Mouse (Mus musculus): ENCODE measurements at regions not wholly inside any gene's neighbourhood (a gene's known extent, or its start where the extent isn't known, plus 50 kb on each side); places are given as distances from the start of the nearest gene placed in this dataset.

DNA sequence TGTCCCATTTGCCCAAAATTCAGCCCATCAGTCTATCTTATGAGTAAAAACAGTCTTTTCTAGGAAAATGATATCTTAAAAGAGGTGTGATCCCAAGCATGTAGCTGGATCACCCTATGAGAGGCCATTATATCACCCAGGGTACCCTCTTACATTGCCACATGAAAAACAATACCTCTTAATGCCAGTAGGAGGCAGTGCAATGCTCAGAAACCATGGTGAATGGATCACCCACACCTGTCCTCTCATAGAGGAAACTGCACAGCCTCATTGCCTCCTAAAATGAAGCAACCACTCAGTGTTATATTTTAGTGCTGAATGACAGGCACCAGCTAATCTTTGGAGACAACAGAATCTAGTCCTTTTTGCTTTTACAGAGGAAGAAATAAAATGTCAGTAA is 114.0 kb upstream of the Nxt1 start:
- DNase-seq (ENCODE audit: low spot score), result no peak

DNA sequence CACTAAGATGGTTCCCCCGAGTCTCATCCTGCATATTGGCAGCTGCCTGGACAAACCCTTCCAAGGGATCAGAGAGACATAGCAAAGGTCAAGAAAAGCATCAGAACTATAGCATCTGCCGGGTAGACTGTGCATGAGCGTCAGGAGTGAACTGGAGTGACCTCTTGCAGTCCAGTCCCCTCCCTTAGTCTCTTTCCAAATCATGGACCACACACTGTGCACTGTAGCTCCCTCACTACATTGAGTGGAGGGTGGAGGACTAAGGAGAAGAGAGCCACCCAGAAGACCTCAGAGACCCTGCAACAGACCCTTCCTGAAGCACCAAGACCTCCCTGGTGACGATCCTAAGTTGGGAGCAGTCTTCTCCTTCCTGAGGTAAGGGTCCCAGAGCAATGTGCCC is 107.8 kb upstream of the Cd93 start:
- no peak for DNase-seq (ENCODE audit: low spot score)

GRCm38 (mm10) chr2:148549618-148550017 is 106.3 kb upstream of the Cd93 start:
- DNase-seq (ENCODE audit: low spot score), result no peak

- DNase-seq (ENCODE audit: low spot score), result no peak
Measured at GRCm38 (mm10) chr2:148542340-148542739, 99.0 kb upstream of the Cd93 start.

- DNase-seq (ENCODE audit: low spot score), result no peak
Measured at GRCm38 (mm10) chr2:148537914-148538510, 94.6 kb upstream of the Cd93 start.

DNA sequence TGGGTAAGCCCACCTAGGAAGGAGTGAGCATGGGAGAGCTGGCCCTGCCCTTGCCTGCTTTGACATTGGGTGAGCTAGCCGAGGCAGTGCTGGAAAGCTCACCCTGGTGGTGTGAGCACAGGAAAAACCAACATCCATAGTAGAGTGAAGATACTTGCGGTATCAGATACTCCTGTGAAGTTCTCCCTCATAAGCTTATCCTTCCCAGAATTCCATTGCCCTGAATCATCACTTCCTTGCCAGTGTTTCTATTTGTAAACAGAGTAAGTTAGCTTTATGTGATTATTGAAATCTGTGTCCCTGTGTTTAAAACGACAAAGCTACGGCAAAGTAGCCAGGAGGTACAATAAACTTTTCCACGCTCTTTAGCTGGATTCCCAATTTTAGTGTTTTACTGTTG is 93.9 kb upstream of the Cd93 start:
- no peak for DNase-seq (ENCODE audit: low spot score)

DNA sequence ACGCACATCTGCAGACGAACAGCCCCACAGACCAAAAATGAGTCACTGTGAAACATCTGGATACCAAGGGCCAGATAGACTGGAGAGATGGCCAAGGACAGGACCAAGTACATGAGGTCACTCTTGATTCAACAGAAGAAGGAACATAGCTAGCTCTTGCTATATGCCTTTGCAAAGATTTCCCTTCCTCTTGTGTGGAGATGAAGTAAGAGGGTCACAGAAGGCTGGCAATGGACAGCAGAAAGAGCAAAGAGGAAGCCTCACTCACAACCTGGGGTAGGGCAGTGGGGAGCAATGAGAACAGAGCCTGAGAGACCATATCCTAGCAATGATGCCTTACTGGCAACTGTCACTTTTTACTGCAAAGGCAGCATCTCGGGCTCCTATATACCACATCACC is 93.2 kb upstream of the Cd93 start:
- DNase-seq (ENCODE audit: low spot score), result no peak

DNA sequence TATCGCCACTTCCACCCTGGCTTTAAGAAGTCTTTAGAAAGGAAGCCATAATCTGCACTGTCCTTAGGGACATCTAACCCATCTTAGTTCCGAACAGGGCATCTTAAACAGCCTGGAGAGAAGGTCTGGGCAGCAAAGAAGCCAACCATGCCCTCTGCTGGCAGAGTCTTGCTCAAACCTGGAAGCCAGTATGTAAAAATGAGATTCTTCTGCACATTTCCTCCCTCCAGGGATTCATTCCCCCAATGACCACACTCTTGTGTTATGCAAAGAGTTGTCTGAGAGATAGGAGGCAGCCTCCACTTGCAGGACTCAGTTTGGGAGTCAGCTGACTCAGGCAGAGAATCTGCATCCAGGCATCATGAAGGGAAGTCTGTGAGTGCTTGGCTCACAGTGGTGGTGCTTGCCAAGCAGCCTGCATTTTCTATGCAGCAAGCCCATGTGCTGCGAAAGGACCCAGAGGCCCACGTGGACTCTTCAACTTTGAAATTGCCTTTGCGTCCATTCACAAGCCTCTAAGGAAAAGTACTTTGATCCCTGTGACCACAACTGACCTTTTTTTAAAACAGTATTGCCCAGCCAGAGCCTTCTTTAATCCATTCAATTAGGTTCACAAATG is 92.3 kb upstream of the Cd93 start:
- DNase-seq (ENCODE audit: low spot score), result no peak

DNA sequence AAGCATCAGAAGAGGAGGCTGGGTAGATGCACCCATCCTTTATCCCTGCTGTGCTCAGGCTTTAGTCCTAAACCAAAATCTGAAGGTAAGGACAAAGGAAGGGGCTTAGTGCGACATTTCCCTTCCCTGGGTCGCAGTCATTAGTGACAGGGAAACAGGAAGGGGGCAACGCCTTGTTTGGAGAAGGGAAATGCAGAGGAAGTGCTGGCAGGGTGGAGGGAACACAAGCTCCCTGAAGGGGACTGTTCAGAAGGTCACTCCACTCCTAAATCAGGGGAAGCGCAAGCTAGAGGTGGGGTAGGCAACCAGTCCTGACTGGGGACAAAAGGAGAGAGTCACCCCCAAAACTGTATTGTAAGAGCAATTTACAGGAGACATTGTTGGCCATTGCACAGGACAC is 88.7 kb upstream of the Cd93 start:
- DNase-seq (ENCODE audit: low spot score), result no peak

GRCm38 (mm10) chr2:148530546-148530945 is 87.2 kb upstream of the Cd93 start:
- no peak for DNase-seq (ENCODE audit: low spot score)

GRCm38 (mm10) chr2:148529900-148530299 is 86.5 kb upstream of the Cd93 start:
- DNase-seq (ENCODE audit: low spot score), result no peak

- DNase-seq (ENCODE audit: low spot score), result no peak
Measured at GRCm38 (mm10) chr2:148527755-148528154, 84.4 kb upstream of the Cd93 start.

- DNase-seq (ENCODE audit: low spot score), result no peak
Measured at GRCm38 (mm10) chr2:148525496-148525895, 82.1 kb upstream of the Cd93 start.

DNA sequence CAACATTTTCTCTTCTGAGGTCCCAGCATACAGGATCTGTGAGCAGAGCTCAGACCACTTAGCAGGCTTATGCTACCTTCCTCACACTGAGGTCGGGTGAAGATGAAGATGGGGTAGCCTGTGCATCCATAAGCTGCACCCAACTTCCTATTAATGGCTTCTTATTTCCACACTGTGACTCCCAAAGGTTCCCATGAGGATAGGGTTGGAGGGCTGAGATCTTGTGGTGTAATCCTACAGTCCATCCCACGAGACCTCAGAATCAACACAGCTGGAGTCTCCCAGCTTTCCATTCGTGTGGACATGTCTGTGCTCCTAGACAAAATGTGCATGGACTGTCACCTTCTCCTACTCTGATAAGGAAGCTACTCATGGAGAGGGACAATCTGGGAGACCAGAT is 80.0 kb upstream of the Cd93 start:
- no peak for DNase-seq (ENCODE audit: low spot score)

- DNase-seq (ENCODE audit: low spot score), result no peak
Measured at GRCm38 (mm10) chr2:148522936-148523335, 79.6 kb upstream of the Cd93 start.

GRCm38 (mm10) chr2:148521966-148522575 is 78.7 kb upstream of the Cd93 start:
- DNase-seq (ENCODE audit: low spot score), result no peak

- DNase-seq (ENCODE audit: low spot score), result no peak
Measured at GRCm38 (mm10) chr2:148520291-148520690, 76.9 kb upstream of the Cd93 start.

DNA sequence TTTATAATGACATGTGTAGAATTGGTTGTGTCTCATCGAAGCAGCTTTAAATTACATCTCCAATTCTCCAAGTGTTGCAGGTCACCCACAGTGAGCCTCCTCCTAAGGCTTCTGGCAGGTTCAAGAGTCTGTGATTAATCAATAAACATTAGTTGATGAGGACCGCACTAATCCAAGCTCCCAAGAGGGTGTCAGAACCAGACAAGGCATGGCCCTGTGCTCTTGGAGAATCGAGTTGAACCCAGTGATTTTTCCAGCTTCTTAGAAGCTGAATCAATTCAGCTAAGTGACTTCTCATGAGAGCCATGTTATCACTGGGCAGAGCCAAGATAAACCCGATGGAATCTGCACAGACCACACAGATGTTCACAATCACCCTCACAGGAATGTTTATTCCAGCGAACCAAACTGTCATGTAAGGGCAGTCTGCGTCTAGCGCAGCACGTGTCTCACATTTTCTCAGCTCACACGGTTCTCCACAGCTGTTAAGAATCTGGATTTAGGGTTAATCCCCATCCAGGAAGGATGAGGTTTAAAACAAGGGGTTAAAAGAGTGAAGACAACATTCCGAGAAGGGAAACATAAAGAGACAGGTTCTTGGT is 76.4 kb upstream of the Cd93 start:
- no peak for DNase-seq (ENCODE audit: low spot score)

DNA sequence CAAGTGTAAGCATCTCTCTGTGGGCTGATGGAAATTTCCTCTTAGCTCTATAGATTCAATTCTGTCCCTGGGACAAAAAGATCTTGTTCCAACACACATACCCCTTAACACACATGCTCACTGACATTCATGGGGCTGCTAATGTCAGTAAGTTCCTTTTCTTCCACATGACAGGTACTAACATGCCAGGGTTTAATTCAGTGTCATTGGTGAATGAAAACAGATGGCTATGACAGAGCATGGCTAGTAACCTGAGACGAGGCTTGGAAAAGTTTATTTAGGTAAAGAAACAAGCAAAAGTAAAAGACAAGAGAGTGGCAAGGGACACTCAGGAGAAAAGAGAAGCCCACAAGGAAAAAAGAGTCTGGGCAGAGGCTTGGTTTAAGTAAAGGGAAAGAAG is 74.5 kb upstream of the Cd93 start:
- no peak for DNase-seq (ENCODE audit: low spot score)

DNA sequence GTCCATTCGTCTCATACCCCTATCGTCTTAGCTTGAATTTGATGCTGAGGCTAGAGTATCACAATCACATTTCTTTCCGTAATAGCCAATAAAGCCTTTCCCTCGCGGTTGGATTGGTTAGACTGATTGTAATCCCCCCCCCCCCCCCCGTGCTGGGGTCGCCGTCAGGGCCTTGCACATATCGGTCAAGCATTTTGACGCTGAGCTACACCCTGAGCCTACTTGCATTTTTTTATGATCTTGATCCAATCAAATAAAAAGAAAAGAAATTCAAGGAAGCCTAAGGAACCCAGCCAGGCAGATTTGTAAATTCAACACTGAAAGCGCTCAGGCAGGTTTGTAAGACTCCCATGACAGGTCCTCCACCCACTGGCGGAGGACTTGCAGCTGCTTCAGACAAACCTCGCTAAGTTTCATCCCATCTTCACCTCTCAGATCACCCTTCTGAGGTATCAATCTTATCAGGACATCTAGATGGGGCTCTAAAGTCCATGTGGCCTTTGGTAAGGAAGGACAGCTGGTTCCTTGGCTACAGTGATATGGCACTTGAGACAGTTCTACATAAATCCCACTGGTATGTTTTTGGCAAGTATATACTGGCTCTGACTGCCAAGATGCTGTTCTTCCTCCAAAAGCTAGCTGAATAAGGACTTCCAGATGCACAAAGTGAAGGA is 66.8 kb upstream of the Cd93 start:
- DNase-seq (ENCODE audit: low spot score), result peak; percentile 6

DNA sequence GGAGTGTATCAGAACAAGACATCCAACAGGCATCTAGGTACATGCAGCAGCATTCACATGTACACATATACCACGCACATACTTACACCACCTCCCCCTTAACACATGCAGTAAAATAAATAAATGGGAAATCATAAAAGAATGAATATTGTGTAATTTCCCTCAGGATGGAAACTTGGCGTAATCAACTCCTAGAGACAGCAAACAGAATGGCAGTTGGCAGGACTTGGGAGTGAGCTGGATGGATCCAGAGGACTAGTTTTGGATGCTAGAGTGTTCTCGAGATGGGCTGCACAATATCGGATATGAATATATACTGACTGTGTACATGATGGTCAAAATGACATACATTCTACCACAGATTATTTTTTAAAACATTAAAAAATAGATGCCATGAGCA is 66.0 kb upstream of the Cd93 start:
- no peak for DNase-seq (ENCODE audit: low spot score)

GRCm38 (mm10) chr2:148507523-148507922 is 64.2 kb upstream of the Cd93 start:
- no peak for DNase-seq (ENCODE audit: low spot score)

- DNase-seq (ENCODE audit: low spot score), result no peak
Measured at GRCm38 (mm10) chr2:148506966-148507365, 63.6 kb upstream of the Cd93 start.

All from left cerebral cortex, adult 11 months (tissue).